Mouse (Mus musculus) gonadal fat pad, adult 2 months (tissue): ENCODE results near the gene Hoxc4. TPM values are rescaled to one million over a fixed set of nuclear protein-coding genes. Genes with fewer than 3 reads are reported as not detected.

Experiments used
- DNase-seq: peaks from one replicate; pipeline ENCODE4 v3.0.0-alpha.2; 2012; ENCODE audit warnings: low read depth
- polyA plus RNA-seq: library from polyadenylated mRNA; depleted of rRNA; stranded (reverse); fragments of >200 nt; gene quantifications from 2 replicates; pipeline ENCODE4 v1.2.3, GENCODE M21; 2012

The Hoxc4 gene
- polyA plus RNA-seq, 1 experiment: 4.9 TPM

GRCm38 (mm10) chr15:103011928-103012486, 6.7 kb upstream of the Hoxc4 start:
- DNase-seq: no peak

DNA sequence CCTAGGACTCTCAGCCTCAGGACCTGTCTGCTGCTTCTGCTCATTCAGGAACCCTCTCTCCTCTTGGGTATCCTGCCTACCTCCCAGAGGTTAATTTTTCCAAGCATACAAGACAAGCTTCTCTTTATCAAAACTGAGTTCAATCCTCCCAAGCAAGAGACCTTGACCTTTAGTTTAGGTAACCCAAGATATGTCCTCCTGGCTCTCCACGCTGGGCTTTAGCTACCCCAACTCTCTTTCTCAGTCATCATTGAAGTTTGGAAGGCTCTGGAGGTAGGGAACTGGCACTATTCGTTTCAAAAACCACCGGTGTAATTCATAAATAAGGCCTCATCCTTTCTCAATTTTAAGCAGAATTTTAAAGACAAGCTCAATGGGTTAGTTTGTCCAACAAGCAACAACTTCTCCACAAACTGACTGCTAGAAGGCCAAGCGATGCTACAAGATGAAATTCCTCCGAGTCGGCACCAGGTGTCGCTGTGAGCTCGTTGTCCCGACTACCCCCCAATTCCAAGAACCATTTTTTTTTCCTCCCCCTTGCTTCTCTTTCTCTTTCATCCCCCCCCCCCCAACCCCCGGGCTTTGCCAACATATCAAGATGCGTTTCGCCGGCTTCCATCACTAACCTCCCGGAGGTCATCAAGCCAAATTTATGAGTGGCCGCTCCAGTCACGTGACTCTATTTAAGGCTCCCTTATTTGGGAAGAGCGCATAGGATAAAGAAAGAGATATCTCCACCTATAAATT, 5.3 kb upstream of the Hoxc4 start:
- DNase-seq: no peak

DNA sequence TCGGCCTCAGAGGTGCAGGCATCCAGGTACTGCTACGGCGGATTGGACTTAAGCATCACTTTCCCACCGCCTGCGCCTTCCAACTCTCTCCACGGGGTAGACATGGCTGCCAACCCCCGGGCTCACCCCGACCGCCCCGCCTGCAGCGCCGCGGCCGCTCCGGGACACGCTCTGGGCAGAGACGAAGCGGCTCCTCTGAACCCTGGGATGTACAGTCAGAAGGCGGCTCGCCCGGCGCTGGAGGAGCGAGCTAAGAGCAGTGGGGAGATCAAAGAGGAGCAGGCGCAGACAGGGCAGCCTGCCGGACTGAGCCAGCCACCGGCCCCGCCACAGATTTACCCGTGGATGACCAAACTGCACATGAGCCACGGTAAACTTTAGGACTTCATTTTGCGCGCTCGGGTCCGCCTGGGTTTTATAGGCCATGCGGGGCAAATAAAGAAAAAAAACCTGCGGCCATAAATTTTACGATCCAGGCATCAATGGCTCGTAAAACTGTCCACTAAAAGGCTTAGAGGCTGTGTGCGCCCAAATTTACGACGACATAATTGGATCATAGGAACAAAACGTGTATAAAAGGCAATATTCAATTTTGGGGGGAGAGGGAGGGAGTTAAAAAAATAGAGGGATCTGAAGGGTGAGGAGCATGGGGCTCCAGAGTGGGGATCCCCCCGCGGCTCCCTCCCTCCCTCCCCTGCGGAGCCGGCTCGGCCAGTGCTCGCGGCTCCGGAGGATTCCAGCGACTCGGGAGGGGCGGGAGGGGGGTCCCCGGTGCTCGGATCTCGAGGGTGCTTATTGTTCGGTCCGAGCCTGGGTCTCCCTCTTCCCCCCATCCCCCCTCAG, 4.3 kb upstream of the Hoxc4 start:
- no peak for DNase-seq

- no peak for DNase-seq
These were observed 3.7 kb upstream of the Hoxc4 start for GRCm38 (mm10) chr15:103015009-103015399.

GRCm38 (mm10) chr15:103015406-103016166, 3.1 kb upstream of the Hoxc4 start:
- DNase-seq: no peak

DNA sequence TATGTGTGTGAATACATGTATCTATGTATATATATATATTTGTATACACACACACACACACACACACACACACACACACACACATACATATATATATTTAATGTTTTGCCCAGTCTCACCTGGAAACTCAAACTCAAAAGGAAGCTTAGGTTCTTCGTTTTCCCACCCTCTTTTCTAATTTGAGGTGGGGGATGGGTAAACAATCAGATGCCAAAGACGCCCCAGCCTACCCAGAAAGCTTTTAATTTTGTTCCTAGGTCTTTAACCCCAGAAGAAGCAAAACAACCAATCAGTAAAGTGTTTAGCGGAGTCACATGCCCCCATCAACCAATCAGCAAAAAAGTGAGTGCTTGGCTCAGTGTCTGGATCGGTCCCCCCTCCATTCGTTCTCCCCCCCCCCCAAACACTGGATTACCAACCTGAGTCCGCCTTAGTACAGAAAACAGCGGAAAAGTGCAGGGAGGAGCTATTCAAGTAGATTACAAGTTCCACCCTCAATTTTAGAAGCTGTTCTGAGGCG, 2.2 kb downstream of the Hoxc4 start:
- no peak for DNase-seq

- no peak for DNase-seq
These were observed 2.8 kb downstream of the Hoxc4 start for GRCm38 (mm10) chr15:103021544-103021943.

DNA sequence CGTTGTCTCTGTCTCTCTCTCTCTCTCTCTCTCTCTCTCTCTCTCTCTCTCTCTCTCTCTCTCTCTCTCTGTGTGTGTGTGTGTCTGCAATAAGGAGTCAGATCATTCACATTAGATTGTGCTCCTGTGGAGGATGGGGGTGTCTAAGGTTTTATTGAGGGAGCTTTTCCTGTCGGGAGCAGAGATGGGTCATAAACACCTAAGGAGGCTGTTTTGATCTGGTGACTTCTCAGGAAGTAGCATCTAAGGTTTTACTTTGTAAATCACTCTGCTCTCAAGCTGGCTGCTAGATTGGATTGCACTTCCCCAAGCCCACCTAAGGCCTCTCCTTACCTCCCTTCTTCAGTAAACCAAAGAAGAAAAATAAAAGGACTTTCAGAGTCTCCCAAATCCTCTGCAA, 5.4 kb downstream of the Hoxc4 start:
- DNase-seq: no peak

GRCm38 (mm10) chr15:103027266-103028235, 8.8 kb downstream of the Hoxc4 start:
- DNase-seq: no peak

GRCm38 (mm10) chr15:103028916-103029512, 10.3 kb downstream of the Hoxc4 start:
- DNase-seq: no peak

GRCm38 (mm10) chr15:103030142-103030541, 11.4 kb downstream of the Hoxc4 start:
- no peak for DNase-seq

GRCm38 (mm10) chr15:103032167-103032566, 13.4 kb downstream of the Hoxc4 start:
- DNase-seq: no peak

DNA sequence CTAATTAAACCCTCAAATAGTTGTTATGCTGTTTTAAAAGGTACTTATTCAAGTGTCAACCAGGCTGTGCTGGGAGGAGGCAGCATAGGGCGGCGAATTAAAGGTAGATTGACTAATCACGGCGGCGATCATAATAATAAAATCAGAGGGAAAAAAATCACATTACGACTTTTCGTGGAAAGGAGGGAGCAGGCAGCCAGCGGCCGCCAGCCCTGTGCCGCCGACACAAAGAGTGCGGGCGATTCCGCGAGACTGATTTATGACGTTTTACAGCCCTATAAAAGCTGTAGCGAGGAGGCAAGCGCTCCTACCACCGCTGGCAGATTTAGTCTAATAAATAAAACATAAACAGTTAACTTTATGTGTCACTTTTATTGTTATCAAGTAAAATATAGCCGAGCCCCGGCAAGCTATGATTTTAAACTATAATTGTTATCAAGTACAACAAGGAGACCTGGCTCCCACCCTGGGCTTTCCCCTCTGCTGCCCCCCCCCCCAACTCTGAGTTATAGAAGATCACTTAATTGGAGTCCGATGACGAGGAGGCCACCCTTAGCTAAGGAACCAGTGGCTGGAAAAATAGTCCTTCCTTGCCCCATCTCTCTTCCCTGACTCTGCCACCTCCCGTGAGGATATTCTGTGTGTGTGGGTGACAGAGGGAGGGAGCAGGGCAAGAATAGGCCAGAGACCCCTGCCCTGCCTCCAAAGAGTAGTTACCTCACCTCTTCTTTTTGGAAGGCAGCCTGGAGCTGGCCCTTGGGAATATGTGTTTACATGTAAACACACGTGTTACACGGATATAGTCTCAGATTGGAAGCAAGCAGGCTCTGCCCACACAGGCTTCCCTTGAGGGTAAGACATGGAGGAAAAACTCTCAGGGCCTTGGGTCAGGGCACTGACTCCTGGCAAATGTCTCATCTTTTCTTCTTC, 14.2 kb downstream of the Hoxc4 start:
- no peak for DNase-seq

GRCm38 (mm10) chr15:103034043-103034806, 15.5 kb downstream of the Hoxc4 start:
- DNase-seq: no peak

DNA sequence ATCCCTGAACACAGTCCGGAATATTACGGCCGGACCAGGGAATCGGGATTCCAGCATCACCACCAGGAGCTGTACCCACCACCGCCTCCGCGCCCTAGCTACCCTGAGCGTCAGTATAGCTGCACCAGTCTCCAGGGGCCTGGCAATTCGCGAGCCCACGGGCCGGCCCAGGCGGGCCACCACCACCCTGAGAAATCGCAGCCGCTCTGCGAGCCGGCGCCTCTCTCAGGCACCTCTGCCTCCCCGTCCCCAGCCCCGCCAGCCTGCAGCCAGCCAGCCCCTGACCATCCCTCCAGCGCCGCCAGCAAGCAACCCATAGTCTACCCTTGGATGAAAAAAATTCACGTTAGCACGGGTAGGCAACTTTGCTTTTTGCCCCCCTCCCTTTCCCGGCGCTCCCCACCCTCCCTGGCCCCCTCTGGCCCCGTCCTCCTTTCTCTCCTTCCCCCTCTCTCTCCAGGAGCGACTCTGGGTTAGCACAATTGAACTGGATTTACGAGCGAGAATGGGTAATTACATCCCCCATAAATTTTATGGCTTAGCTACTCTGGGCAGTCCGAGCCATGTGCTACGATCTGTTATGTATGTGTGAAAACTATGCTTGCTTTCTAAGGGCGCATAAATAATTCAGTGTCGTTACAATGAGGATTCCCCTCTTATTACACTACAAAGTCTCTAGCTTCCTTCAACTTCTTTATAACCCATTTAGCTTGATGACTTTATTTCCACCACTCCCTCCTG, 16.2 kb downstream of the Hoxc4 start:
- DNase-seq: no peak

DNA sequence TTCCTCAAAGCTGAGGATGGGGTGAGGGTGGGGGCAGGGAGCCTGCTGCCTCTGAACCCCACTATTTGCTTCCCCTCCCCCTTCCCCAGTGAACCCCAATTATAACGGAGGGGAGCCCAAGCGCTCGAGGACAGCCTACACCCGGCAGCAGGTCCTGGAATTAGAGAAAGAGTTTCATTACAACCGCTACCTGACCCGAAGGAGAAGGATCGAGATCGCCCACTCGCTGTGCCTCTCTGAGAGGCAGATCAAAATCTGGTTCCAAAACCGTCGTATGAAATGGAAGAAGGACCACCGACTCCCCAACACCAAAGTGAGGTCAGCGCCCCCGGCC, 16.8 kb downstream of the Hoxc4 start:
- no peak for DNase-seq

- no peak for DNase-seq
These were observed 18.8 kb downstream of the Hoxc4 start for GRCm38 (mm10) chr15:103037579-103037978.
